Mouse (Mus musculus): ENCODE results near the gene Olfr958. TPM values are rescaled to one million over a fixed set of nuclear protein-coding genes. Genes with fewer than 3 reads are reported as not detected.

The Olfr958 gene
- not detected for polyA plus RNA-seq (2014; fragmentation: Illumina TruSeq; extraction: RNeasy Lipid Tissue Mini Kit (QIAGEN cat#74804); ENCODE audit: low read depth, low replicate concordance)

DNA sequence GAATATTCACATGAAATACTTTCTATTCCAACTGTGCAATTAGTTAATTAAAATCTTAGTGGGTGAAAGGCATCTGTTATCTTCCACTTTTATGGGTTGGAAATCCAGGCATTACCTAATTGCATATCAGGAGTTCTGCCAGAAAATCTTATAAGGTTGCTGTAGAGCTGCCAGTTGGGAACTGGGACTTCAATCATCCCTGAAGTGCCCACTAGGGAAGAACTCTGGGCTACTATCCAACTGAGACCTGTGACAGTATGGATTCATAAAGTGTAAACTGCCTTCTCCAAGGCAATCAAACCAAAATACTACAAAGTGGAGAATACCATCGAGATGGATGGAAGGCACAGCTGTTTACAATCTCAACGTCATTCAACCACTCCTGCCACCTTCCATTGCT lies at the start of gene Olfr958:
TSS of gene Olfr958 (minus strand) at position 109 of the 400 bp plus-strand sequence.

DNA sequence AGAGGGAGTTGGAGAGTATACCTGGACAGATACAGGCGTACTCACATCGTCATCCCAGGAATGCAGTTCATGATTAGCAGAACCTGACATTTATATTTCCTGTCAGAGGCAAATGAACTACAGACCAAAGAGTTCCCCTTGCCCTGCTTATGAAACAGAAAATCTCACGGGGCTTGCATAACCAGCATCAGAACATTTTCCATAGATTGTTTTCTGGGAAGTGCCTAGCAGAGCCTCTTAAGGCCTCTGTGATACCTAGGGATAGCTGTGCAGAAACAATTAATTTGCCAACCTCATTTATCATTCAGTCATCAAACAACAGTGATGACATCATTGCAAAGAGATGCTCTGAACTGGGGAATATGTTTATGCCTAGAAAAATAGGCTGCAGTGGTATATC lies 21.6 kb upstream of the Olfr958 start, which contains the start of gene Olfr959:
TSS of gene Olfr959 (minus strand) at position 101 of the 400 bp plus-strand sequence.

DNA sequence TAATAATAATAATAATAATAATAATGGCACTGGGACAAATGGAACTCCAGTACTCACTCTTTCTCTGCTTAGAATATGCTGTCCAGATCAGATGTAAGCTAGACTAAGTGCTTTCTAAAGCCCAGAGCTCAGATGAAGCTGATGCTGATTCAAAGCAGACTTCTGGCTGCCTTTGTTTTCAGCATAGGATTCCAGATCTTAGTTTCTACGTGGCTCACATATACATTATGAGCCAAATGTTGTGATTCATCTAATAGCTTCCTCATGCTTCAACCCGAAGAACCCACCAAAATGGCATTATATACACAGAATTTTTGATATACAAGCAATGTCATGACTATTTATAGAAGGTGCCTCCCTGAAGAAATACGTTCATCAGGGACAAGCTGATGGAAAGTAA lies 38.3 kb downstream of the Olfr958 start, which contains the start of gene Olfr957:
TSS of gene Olfr957 (minus strand) at position 279 of the 400 bp plus-strand sequence.

Other genes with a start within 250 kb of the Olfr958 start
- not detected for gene Olfr948, start 228.0 kb downstream of the Olfr958 start, polyA plus RNA-seq (2014; fragmentation: Illumina TruSeq; extraction: RNeasy Lipid Tissue Mini Kit (QIAGEN cat#74804); ENCODE audit: low read depth, low replicate concordance)
- gene Olfr951, start 166.6 kb downstream of the Olfr958 start, polyA plus RNA-seq (2014; fragmentation: Illumina TruSeq; extraction: RNeasy Lipid Tissue Mini Kit (QIAGEN cat#74804); ENCODE audit: low read depth, low replicate concordance): not detected
- gene Olfr952, start 126.9 kb downstream of the Olfr958 start, polyA plus RNA-seq (2014; fragmentation: Illumina TruSeq; extraction: RNeasy Lipid Tissue Mini Kit (QIAGEN cat#74804); ENCODE audit: low read depth, low replicate concordance): not detected
- gene Olfr954, start 97.4 kb downstream of the Olfr958 start, polyA plus RNA-seq (2014; fragmentation: Illumina TruSeq; extraction: RNeasy Lipid Tissue Mini Kit (QIAGEN cat#74804); ENCODE audit: low read depth, low replicate concordance): not detected
- gene Olfr955, start 82.1 kb downstream of the Olfr958 start, polyA plus RNA-seq (2014; fragmentation: Illumina TruSeq; extraction: RNeasy Lipid Tissue Mini Kit (QIAGEN cat#74804); ENCODE audit: low read depth, low replicate concordance): not detected
- gene Olfr44, start 60.1 kb downstream of the Olfr958 start, polyA plus RNA-seq (2014; fragmentation: Illumina TruSeq; extraction: RNeasy Lipid Tissue Mini Kit (QIAGEN cat#74804); ENCODE audit: low read depth, low replicate concordance): not detected
- gene Olfr957, start 38.2 kb downstream of the Olfr958 start, polyA plus RNA-seq (2014; fragmentation: Illumina TruSeq; extraction: RNeasy Lipid Tissue Mini Kit (QIAGEN cat#74804); ENCODE audit: low read depth, low replicate concordance): not detected
- not detected for gene Olfr959, start 21.5 kb upstream of the Olfr958 start, polyA plus RNA-seq (2014; fragmentation: Illumina TruSeq; extraction: RNeasy Lipid Tissue Mini Kit (QIAGEN cat#74804); ENCODE audit: low read depth, low replicate concordance)
- 11.8 TPM for gene AW551984, start 50.3 kb upstream of the Olfr958 start, polyA plus RNA-seq (2014; fragmentation: Illumina TruSeq; extraction: RNeasy Lipid Tissue Mini Kit (QIAGEN cat#74804); ENCODE audit: low read depth, low replicate concordance)
- gene Olfr148, start 56.6 kb upstream of the Olfr958 start, polyA plus RNA-seq (2014; fragmentation: Illumina TruSeq; extraction: RNeasy Lipid Tissue Mini Kit (QIAGEN cat#74804); ENCODE audit: low read depth, low replicate concordance): not detected
- not detected for gene Olfr960, start 67.3 kb upstream of the Olfr958 start, polyA plus RNA-seq (2014; fragmentation: Illumina TruSeq; extraction: RNeasy Lipid Tissue Mini Kit (QIAGEN cat#74804); ENCODE audit: low read depth, low replicate concordance)
- not detected for gene Olfr961, start 91.0 kb upstream of the Olfr958 start, polyA plus RNA-seq (2014; fragmentation: Illumina TruSeq; extraction: RNeasy Lipid Tissue Mini Kit (QIAGEN cat#74804); ENCODE audit: low read depth, low replicate concordance)
- not detected for gene Olfr963, start 113.2 kb upstream of the Olfr958 start, polyA plus RNA-seq (2014; fragmentation: Illumina TruSeq; extraction: RNeasy Lipid Tissue Mini Kit (QIAGEN cat#74804); ENCODE audit: low read depth, low replicate concordance)
- not detected for gene Olfr149, start 153.1 kb upstream of the Olfr958 start, polyA plus RNA-seq (2014; fragmentation: Illumina TruSeq; extraction: RNeasy Lipid Tissue Mini Kit (QIAGEN cat#74804); ENCODE audit: low read depth, low replicate concordance)
- gene Olfr965, start 157.3 kb upstream of the Olfr958 start, polyA plus RNA-seq (2014; fragmentation: Illumina TruSeq; extraction: RNeasy Lipid Tissue Mini Kit (QIAGEN cat#74804); ENCODE audit: low read depth, low replicate concordance): not detected
- gene Olfr150, start 176.9 kb upstream of the Olfr958 start, polyA plus RNA-seq (2014; fragmentation: Illumina TruSeq; extraction: RNeasy Lipid Tissue Mini Kit (QIAGEN cat#74804); ENCODE audit: low read depth, low replicate concordance): not detected
- gene Olfr967, start 192.2 kb upstream of the Olfr958 start, polyA plus RNA-seq (2014; fragmentation: Illumina TruSeq; extraction: RNeasy Lipid Tissue Mini Kit (QIAGEN cat#74804); ENCODE audit: low read depth, low replicate concordance): not detected
- not detected for gene Olfr968, start 229.2 kb upstream of the Olfr958 start, polyA plus RNA-seq (2014; fragmentation: Illumina TruSeq; extraction: RNeasy Lipid Tissue Mini Kit (QIAGEN cat#74804); ENCODE audit: low read depth, low replicate concordance)
- gene Olfr969, start 236.9 kb upstream of the Olfr958 start, polyA plus RNA-seq (2014; fragmentation: Illumina TruSeq; extraction: RNeasy Lipid Tissue Mini Kit (QIAGEN cat#74804); ENCODE audit: low read depth, low replicate concordance): not detected

All from sigmoid colon, adult 10 weeks (tissue).